Mouse (Mus musculus): ENCODE measurements around the gene Col13a1.

GRCm38 (mm10) chr10:61825536-61825935 is 153.4 kb downstream of the Col13a1 start:
- TF ChIP-seq POLR2A (IDR thresholded peaks at IDR 0.05; ENCODE audit: extremely low read depth, insufficient read depth, low read length): no peak
- TF ChIP-seq CTCF (IDR thresholded peaks at IDR 0.05; ENCODE audit: low read depth, low read length): no peak

All from liver, adult 2 months (tissue).